In genomic region chr11:120298441-120299141, GRCm38 (mm10) we compare ENCODE assay signal across 23 mouse cellular contexts.
"Had no signal": no experiment of that assay in that cellular context is flagged by ENCODE, and none has a peak within 500 bp of the region (broad histone marks: within the 10 kb centered on the region; RNA-seq: fewer than 3 reads in every experiment).

No protein-coding gene starts in this region.

- H3K4me3 ChIP-seq: heart, adult 2 months; heart, embryonic 13.5 days; heart, embryonic 15.5 days; hindbrain, embryonic 13.5 days; intestine, embryonic 15.5 days; kidney, embryonic 15.5 days; layer of hippocampus, adult 2 months; left cerebral cortex, adult 2 months; limb, embryonic 13.5 days; limb, embryonic 15.5 days; liver, embryonic 12.5 days had no signal

- H3K4me2 ChIP-seq: heart, embryonic 13.5 days; heart, embryonic 15.5 days; hindbrain, embryonic 13.5 days; intestine, embryonic 15.5 days; kidney, embryonic 15.5 days; limb, embryonic 13.5 days; limb, embryonic 15.5 days had no signal

- H3K27ac ChIP-seq: heart, adult 2 months; heart, embryonic 13.5 days; heart, embryonic 15.5 days; hindbrain, embryonic 13.5 days; intestine, embryonic 15.5 days; kidney, embryonic 15.5 days; kidney, postnatal 0 days; layer of hippocampus, adult 2 months; left cerebral cortex, adult 2 months; limb, embryonic 13.5 days; limb, embryonic 15.5 days; liver, embryonic 14.5 days had no signal

- DNase-seq: gastrocnemius, postnatal 14 days; gastrocnemius, postnatal 36 days; heart, adult 11 months; heart, adult 2 months; heart, postnatal 14 days; heart, postnatal 36 days; kidney, adult 18-20 months; kidney, adult 9 months; kidney, postnatal 14 days; kidney, postnatal 36 days had no signal

- ATAC-seq: inflammation-experienced regulatory T-cells, adult 6 months; intestine, embryonic 15.5 days had no signal

- H3K27me3 ChIP-seq: heart, embryonic 13.5 days; heart, embryonic 15.5 days; intestine, embryonic 15.5 days; kidney, embryonic 15.5 days had no signal

- H3K9me3 ChIP-seq: heart, embryonic 13.5 days; heart, embryonic 15.5 days; hindbrain, embryonic 13.5 days; intestine, embryonic 15.5 days; kidney, embryonic 15.5 days; limb, embryonic 15.5 days; liver, embryonic 12.5 days had no signal

- H3K9ac ChIP-seq: heart, embryonic 13.5 days; heart, embryonic 15.5 days; hindbrain, embryonic 13.5 days; intestine, embryonic 15.5 days; kidney, embryonic 15.5 days; limb, embryonic 13.5 days; limb, embryonic 15.5 days had no signal

- H3K36me3 ChIP-seq: heart, embryonic 13.5 days; heart, embryonic 15.5 days; hindbrain, embryonic 13.5 days; intestine, embryonic 15.5 days; kidney, embryonic 15.5 days; limb, embryonic 13.5 days; limb, embryonic 15.5 days; liver, embryonic 12.5 days had no signal
